Mouse (Mus musculus): Measurements from ENCODE around the gene Muc4. TPM values are rescaled to one million over a fixed set of nuclear protein-coding genes. Genes with fewer than 3 reads are reported as not detected.

Muc4 gene
- polyA plus RNA-seq, 1 experiment = 0.12 TPM

DNA sequence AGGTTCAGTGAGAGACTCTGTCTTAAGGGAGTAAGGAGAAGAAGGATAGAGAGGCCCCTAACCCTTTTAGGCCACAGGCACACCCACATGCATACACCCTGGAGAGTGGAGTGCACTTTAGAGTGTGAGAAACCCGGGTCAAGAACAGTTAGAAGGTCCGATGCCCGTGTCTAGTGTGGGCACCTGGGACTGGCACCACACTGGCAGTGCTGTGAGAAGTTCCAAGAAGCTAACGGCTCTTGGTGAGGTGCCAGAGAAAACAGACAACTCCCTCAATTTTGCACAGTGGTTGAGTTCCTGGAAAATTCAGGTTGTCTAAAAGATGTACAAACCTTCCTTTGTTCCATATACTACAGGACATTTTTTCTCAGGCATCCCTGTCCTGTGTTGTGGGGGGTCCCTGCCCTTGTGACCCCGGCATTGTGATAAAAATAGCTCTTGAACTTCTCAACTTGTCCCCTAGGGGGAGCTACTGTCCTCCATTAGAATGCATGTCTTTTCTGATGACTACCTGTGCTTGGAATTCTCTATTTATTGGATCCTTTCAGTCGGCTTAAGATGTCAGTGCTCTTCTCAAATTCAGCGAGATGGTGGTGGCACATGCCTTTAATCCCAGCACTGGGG lies 38.7 kb upstream of the Muc4 start:
- no peak for TF ChIP-seq POLR2AphosphoS2 (IDR thresholded peaks at IDR 0.05; ENCODE audit: insufficient read length, low read depth)
- no peak for TF ChIP-seq MYOG (IDR thresholded peaks at IDR 0.05; ENCODE audit: control insufficient read depth in 1 of 3, insufficient read depth in 1 of 3, insufficient read length in 2 of 3, low read depth in 2 of 3)
- TF ChIP-seq USF1 (IDR thresholded peaks at IDR 0.05; ENCODE audit: low read depth) = no peak
- no peak for TF ChIP-seq CEBPB (IDR thresholded peaks at IDR 0.05; ENCODE audit: insufficient read depth, poor library complexity, severe bottlenecking)
- TF ChIP-seq TCF3 (IDR thresholded peaks at IDR 0.05; ENCODE audit: insufficient read length, low read depth) = no peak
- no peak for TF ChIP-seq SRF (IDR thresholded peaks at IDR 0.05; ENCODE audit: control insufficient read depth, insufficient read length, low read depth)
- TF ChIP-seq MAX (IDR thresholded peaks at IDR 0.05; ENCODE audit: low read depth) = no peak
- TF ChIP-seq REST (IDR thresholded peaks at IDR 0.05; ENCODE audit: insufficient read depth, insufficient read length) = no peak
- no peak for TF ChIP-seq TCF12 (IDR thresholded peaks at IDR 0.05; ENCODE audit: insufficient read depth, poor library complexity, severe bottlenecking)
- TF ChIP-seq POLR2A (IDR thresholded peaks at IDR 0.05; ENCODE audit: insufficient read length, low read depth) = no peak
- no peak for TF ChIP-seq E2F4 (IDR thresholded peaks at IDR 0.05; ENCODE audit: insufficient read depth)
- TF ChIP-seq MYOD1 (IDR thresholded peaks at IDR 0.05; ENCODE audit: control insufficient read depth in 1 of 3, insufficient read length in 2 of 3, low read depth in 2 of 3) = no peak
- Histone ChIP-seq H3K79me2 (ENCODE audit: control insufficient read depth, insufficient read depth) (no peaks in the 10 kb centered on the region), H3K36me3 (ENCODE audit: control insufficient read depth, insufficient read depth) (no peaks in the 10 kb centered on the region), H3ac (ENCODE audit: control insufficient read depth, insufficient read length) (no peak overlapping the region), H3K27me3 (ENCODE audit: control insufficient read depth, insufficient read depth, insufficient read length) (no peaks in the 10 kb centered on the region), H3K4me2 (ENCODE audit: low read depth) (no peak overlapping the region), H3K4me3 (no peak overlapping the region)

GRCm38 (mm10) chr16:32697665-32698446 lies 37.8 kb upstream of the Muc4 start:
- no peak overlapping the region for H3K4me3 ChIP-seq
- no peak overlapping the region for H3ac ChIP-seq (ENCODE audit: control insufficient read depth, insufficient read length)
- H3K4me2 ChIP-seq (ENCODE audit: low read depth) = no peak overlapping the region
- no peaks in the 10 kb centered on the region for H3K79me2 ChIP-seq (ENCODE audit: control insufficient read depth, insufficient read depth)
- no peaks in the 10 kb centered on the region for H3K36me3 ChIP-seq (ENCODE audit: control insufficient read depth, insufficient read depth)
- TF ChIP-seq E2F4 (IDR thresholded peaks at IDR 0.05; ENCODE audit: insufficient read depth) = no peak
- TF ChIP-seq TCF12 (IDR thresholded peaks at IDR 0.05; ENCODE audit: insufficient read depth, poor library complexity, severe bottlenecking) = no peak
- TF ChIP-seq POLR2A (IDR thresholded peaks at IDR 0.05; ENCODE audit: insufficient read length, low read depth) = no peak
- TF ChIP-seq MAX (IDR thresholded peaks at IDR 0.05; ENCODE audit: low read depth) = no peak
- TF ChIP-seq MYOG (IDR thresholded peaks at IDR 0.05; ENCODE audit: control insufficient read depth in 1 of 3, insufficient read depth in 1 of 3, insufficient read length in 2 of 3, low read depth in 2 of 3) = no peak
- no peak for TF ChIP-seq SRF (IDR thresholded peaks at IDR 0.05; ENCODE audit: control insufficient read depth, insufficient read length, low read depth)
- TF ChIP-seq POLR2AphosphoS2 (IDR thresholded peaks at IDR 0.05; ENCODE audit: insufficient read length, low read depth) = no peak
- TF ChIP-seq USF1 (IDR thresholded peaks at IDR 0.05; ENCODE audit: low read depth) = no peak
- no peak for TF ChIP-seq CEBPB (IDR thresholded peaks at IDR 0.05; ENCODE audit: insufficient read depth, poor library complexity, severe bottlenecking)
- no peak for TF ChIP-seq MYOD1 (IDR thresholded peaks at IDR 0.05; ENCODE audit: control insufficient read depth in 1 of 3, insufficient read length in 2 of 3, low read depth in 2 of 3)
- TF ChIP-seq REST (IDR thresholded peaks at IDR 0.05; ENCODE audit: insufficient read depth, insufficient read length) = no peak
- no peak for TF ChIP-seq TCF3 (IDR thresholded peaks at IDR 0.05; ENCODE audit: insufficient read length, low read depth)
- H3K27me3 ChIP-seq (ENCODE audit: control insufficient read depth, insufficient read depth, insufficient read length) = no peaks in the 10 kb centered on the region

DNA sequence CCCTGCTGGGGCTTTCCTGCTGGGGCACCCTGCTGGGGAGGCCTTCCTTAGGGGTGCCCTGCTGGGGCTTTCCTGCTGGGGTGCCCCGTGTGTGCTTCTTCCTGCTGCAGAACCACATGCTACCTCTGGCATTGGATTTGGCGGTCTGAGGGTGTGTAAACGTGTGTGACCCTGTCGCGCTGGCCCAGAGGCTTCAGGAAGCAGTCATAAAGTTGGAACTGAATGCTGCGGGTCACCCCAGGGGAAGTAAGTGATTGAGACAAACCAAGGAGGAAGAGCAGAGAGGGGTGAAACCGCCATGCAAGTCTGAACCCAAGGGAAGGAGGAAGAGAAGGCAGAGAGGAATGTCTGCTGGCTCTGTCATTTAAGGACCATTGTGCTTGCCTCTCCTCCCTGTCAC lies 37.1 kb upstream of the Muc4 start:
- H3K4me2 ChIP-seq (ENCODE audit: low read depth) = no peak overlapping the region
- H3K27me3 ChIP-seq (ENCODE audit: control insufficient read depth, insufficient read depth, insufficient read length) = no peaks in the 10 kb centered on the region
- no peaks in the 10 kb centered on the region for H3K36me3 ChIP-seq (ENCODE audit: control insufficient read depth, insufficient read depth)
- no peak overlapping the region for H3ac ChIP-seq (ENCODE audit: control insufficient read depth, insufficient read length)
- no peak for TF ChIP-seq MYOD1 (IDR thresholded peaks at IDR 0.05; ENCODE audit: control insufficient read depth in 1 of 3, insufficient read length in 2 of 3, low read depth in 2 of 3)
- no peak for TF ChIP-seq POLR2A (IDR thresholded peaks at IDR 0.05; ENCODE audit: insufficient read length, low read depth)
- TF ChIP-seq USF1 (IDR thresholded peaks at IDR 0.05; ENCODE audit: low read depth) = no peak
- TF ChIP-seq CEBPB (IDR thresholded peaks at IDR 0.05; ENCODE audit: insufficient read depth, poor library complexity, severe bottlenecking) = no peak
- no peak for TF ChIP-seq POLR2AphosphoS2 (IDR thresholded peaks at IDR 0.05; ENCODE audit: insufficient read length, low read depth)
- TF ChIP-seq SRF (IDR thresholded peaks at IDR 0.05; ENCODE audit: control insufficient read depth, insufficient read length, low read depth) = no peak
- TF ChIP-seq MYOG (IDR thresholded peaks at IDR 0.05; ENCODE audit: control insufficient read depth in 1 of 3, insufficient read depth in 1 of 3, insufficient read length in 2 of 3, low read depth in 2 of 3) = no peak
- no peaks in the 10 kb centered on the region for H3K79me2 ChIP-seq (ENCODE audit: control insufficient read depth, insufficient read depth)
- no peak overlapping the region for H3K4me3 ChIP-seq

GRCm38 (mm10) chr16:32703312-32703912 lies 32.3 kb upstream of the Muc4 start:
- no peaks in the 10 kb centered on the region for H3K27me3 ChIP-seq (ENCODE audit: control insufficient read depth, insufficient read depth, insufficient read length)
- H3K4me2 ChIP-seq (ENCODE audit: low read depth) = no peak overlapping the region
- no peak overlapping the region for H3K4me3 ChIP-seq
- no peaks in the 10 kb centered on the region for H3K36me3 ChIP-seq (ENCODE audit: control insufficient read depth, insufficient read depth)
- no peak overlapping the region for H3ac ChIP-seq (ENCODE audit: control insufficient read depth, insufficient read length)
- H3K79me2 ChIP-seq (ENCODE audit: control insufficient read depth, insufficient read depth) = no peaks in the 10 kb centered on the region
- TF ChIP-seq TCF12 (IDR thresholded peaks at IDR 0.05; ENCODE audit: insufficient read depth, poor library complexity, severe bottlenecking) (no peak), E2F4 (IDR thresholded peaks at IDR 0.05; ENCODE audit: insufficient read depth) (no peak), POLR2AphosphoS2 (IDR thresholded peaks at IDR 0.05; ENCODE audit: insufficient read length, low read depth) (no peak), MYOG (IDR thresholded peaks at IDR 0.05; ENCODE audit: control insufficient read depth in 1 of 3, insufficient read depth in 1 of 3, insufficient read length in 2 of 3, low read depth in 2 of 3) (no peak), POLR2A (IDR thresholded peaks at IDR 0.05; ENCODE audit: insufficient read length, low read depth) (no peak), MAX (IDR thresholded peaks at IDR 0.05; ENCODE audit: low read depth) (no peak), TCF3 (IDR thresholded peaks at IDR 0.05; ENCODE audit: insufficient read length, low read depth) (no peak), USF1 (IDR thresholded peaks at IDR 0.05; ENCODE audit: low read depth) (no peak), SRF (IDR thresholded peaks at IDR 0.05; ENCODE audit: control insufficient read depth, insufficient read length, low read depth) (no peak), REST (IDR thresholded peaks at IDR 0.05; ENCODE audit: insufficient read depth, insufficient read length) (no peak), CEBPB (IDR thresholded peaks at IDR 0.05; ENCODE audit: insufficient read depth, poor library complexity, severe bottlenecking) (no peak), MYOD1 (IDR thresholded peaks at IDR 0.05; ENCODE audit: control insufficient read depth in 1 of 3, insufficient read length in 2 of 3, low read depth in 2 of 3) (no peak)

Data from myocyte (in vitro differentiated cells).